Mouse (Mus musculus) limb, embryonic 14.5 days (tissue): ENCODE data around the gene Asic2. TPM values are rescaled to one million over a fixed set of nuclear protein-coding genes. Genes with fewer than 3 reads are reported as not detected.

Experiments
- ATAC-seq: fragments of 200-750 bp; cut with Nextera tagmentation; 2 replicates; pipeline ENCODE4 v1.8.0; 2017; ENCODE audit warnings: low read depth, moderate number of reproducible peaks, moderate TSS enrichment; ENCODE audit not compliant: low FRiP score
- DNase-seq: peaks from one replicate; pipeline ENCODE4 v3.0.0-alpha.2; 2015; ENCODE audit warnings: low spot score
- H3K27ac ChIP-seq: fragments of 300-500 bp; sonication (generic); replicated peaks from 2 replicates; pipeline ENCODE4 v1.5.1; 2014; ENCODE audit warnings: low read depth, mild to moderate bottlenecking, low read length, moderate library complexity, mixed read lengths
- H3K27me3 ChIP-seq: fragments of 300-500 bp; sonication (generic); 2 replicates; pipeline ENCODE4 v1.6.1; 2014; ENCODE audit warnings: low read length, mixed read lengths; ENCODE audit not compliant: control insufficient read depth, insufficient read depth
- H3K36me3 ChIP-seq: fragments of 300-500 bp; sonication (generic); 2 replicates; pipeline ENCODE4 v1.6.1; 2014; ENCODE audit warnings: mild to moderate bottlenecking, low read length, moderate library complexity, mixed read lengths; ENCODE audit not compliant: control insufficient read depth, insufficient read depth
- H3K4me1 ChIP-seq: fragments of 300-500 bp; sonication (generic); 2 replicates; pipeline ENCODE4 v1.6.1; 2014; ENCODE audit warnings: antibody characterized with exemption, low read length, mixed read lengths; ENCODE audit not compliant: control insufficient read depth, insufficient read depth
- H3K4me2 ChIP-seq: fragments of 300-500 bp; sonication (generic); replicated peaks from 2 replicates; pipeline ENCODE4 v1.6.1; 2014; ENCODE audit warnings: low read depth, mild to moderate bottlenecking, low read length, moderate library complexity; ENCODE audit not compliant: severe bottlenecking
- H3K4me3 ChIP-seq: fragments of 300-500 bp; sonication (generic); replicated peaks from 2 replicates; pipeline ENCODE4 v1.5.1; 2014; ENCODE audit warnings: low read length
- H3K9ac ChIP-seq: fragments of 300-500 bp; sonication (generic); 2 replicates; pipeline ENCODE4 v1.6.1; 2014; ENCODE audit warnings: mild to moderate bottlenecking, low read depth, low read length, moderate library complexity; ENCODE audit not compliant: severe bottlenecking
- H3K9me3 ChIP-seq: fragments of 300-500 bp; sonication (generic); 2 replicates; pipeline ENCODE4 v1.6.1; 2016; ENCODE audit warnings: low read length; ENCODE audit not compliant: control insufficient read depth
- POLR2A ChIP-seq: fragments of 200-500 bp; IDR thresholded peaks from 2 replicates; pipeline ENCODE4 v1.8.0; 2012; ENCODE audit warnings: inconsistent platforms, mild to moderate bottlenecking, moderate library complexity, borderline replicate concordance; ENCODE audit not compliant: insufficient read depth, insufficient read length; ENCODE audit errors: extremely low read depth
- WGBS: fragments of 180-500 bp; shearing (Covaris S2); extraction: QIAGEN DNeasy Blood & Tissue Kit; methylation state at CpG from one replicate; pipeline ENCODE4 v1.1.7; 2014; 5-methylcytosine and 5-hydroxymethylcytosine counted together
- polyA plus RNA-seq, 2 experiments: library from polyadenylated mRNA; depleted of rRNA in 1 of 2; stranded (reverse) in 1 of 2; unstranded in 1 of 2; fragments of >200 nt; fragmentation: Nextera tagmentation in 1 of 2; extraction: Ambion mirVana in 1 of 2; gene quantifications; 2 replicates each; pipeline versions ENCODE4 v1.2.1 to v1.2.3; 2012 to 2014

The Asic2 gene
- polyA plus RNA-seq, 2 experiments = 0.72 to 1.3 TPM

GRCm38 (mm10) chr11:81590911-81591310 is 377.3 kb downstream of the Asic2 start:
- Histone ChIP-seq H3K9me3 (no peaks in the 10 kb centered on the region), H3K36me3 (no peaks in the 10 kb centered on the region), H3K4me1 (no peaks in the 10 kb centered on the region), H3K9ac (no peak overlapping the region), H3K4me3 (no peak overlapping the region), H3K27ac (no peak overlapping the region), H3K27me3 (no peaks in the 10 kb centered on the region), H3K4me2 (no peak overlapping the region)
- no peak for ATAC-seq
- WGBS = 75% methylated on average over 4 of the region's 4 CpGs
- TF ChIP-seq POLR2A = no peak
- peak; percentile 12 for DNase-seq

- H3K9ac ChIP-seq = no peak overlapping the region
- no peak for TF ChIP-seq POLR2A
- no peaks in the 10 kb centered on the region for H3K27me3 ChIP-seq
- ATAC-seq (no peak), DNase-seq (peak; percentile 24)
- no peak overlapping the region for H3K4me2 ChIP-seq
- no peaks in the 10 kb centered on the region for H3K36me3 ChIP-seq
- no peaks in the 10 kb centered on the region for H3K9me3 ChIP-seq
- no peak overlapping the region for H3K4me3 ChIP-seq
- no peaks in the 10 kb centered on the region for H3K4me1 ChIP-seq
- H3K27ac ChIP-seq = no peak overlapping the region
- 11% methylated on average over 10 of the region's 10 CpGs for WGBS
These were observed 379.6 kb downstream of the Asic2 start for GRCm38 (mm10) chr11:81588630-81589029.

- Histone ChIP-seq H3K4me1 (no peaks in the 10 kb centered on the region), H3K4me3 (no peak overlapping the region), H3K36me3 (no peaks in the 10 kb centered on the region), H3K4me2 (no peak overlapping the region), H3K9me3 (no peaks in the 10 kb centered on the region), H3K9ac (no peak overlapping the region), H3K27ac (no peak overlapping the region), H3K27me3 (no peaks in the 10 kb centered on the region)
- ATAC-seq = no peak
- DNase-seq = no peak
- 73% methylated on average over 17 of the region's 17 CpGs for WGBS
- TF ChIP-seq POLR2A = no peak
These were observed 380.3 kb downstream of the Asic2 start for GRCm38 (mm10) chr11:81587942-81588341.

GRCm38 (mm10) chr11:81587114-81587513 is 381.1 kb downstream of the Asic2 start:
- Histone ChIP-seq H3K27ac (no peak overlapping the region), H3K9me3 (no peaks in the 10 kb centered on the region), H3K9ac (no peak overlapping the region), H3K36me3 (no peaks in the 10 kb centered on the region), H3K27me3 (no peaks in the 10 kb centered on the region), H3K4me1 (no peaks in the 10 kb centered on the region), H3K4me3 (no peak overlapping the region), H3K4me2 (no peak overlapping the region)
- WGBS = 72% methylated on average over 9 of the region's 9 CpGs
- no peak for TF ChIP-seq POLR2A
- ATAC-seq (no peak), DNase-seq (no peak)

- no peak for ATAC-seq
- 94% methylated on average over 9 of the region's 9 CpGs for WGBS
These were observed 383.8 kb downstream of the Asic2 start for GRCm38 (mm10) chr11:81584506-81584905.

GRCm38 (mm10) chr11:81583195-81583594 is 385.1 kb downstream of the Asic2 start:
- Histone ChIP-seq H3K4me3 (no peak overlapping the region), H3K9me3 (no peaks in the 10 kb centered on the region), H3K27me3 (no peaks in the 10 kb centered on the region), H3K4me2 (no peak overlapping the region), H3K9ac (no peak overlapping the region), H3K36me3 (no peaks in the 10 kb centered on the region), H3K27ac (no peak overlapping the region), H3K4me1 (no peaks in the 10 kb centered on the region)
- WGBS = 66% methylated on average over 7 of the region's 7 CpGs
- no peak for DNase-seq
- no peak for ATAC-seq
- TF ChIP-seq POLR2A = no peak

More at GRCm38 (mm10) chr11:81584506-81584905, 383.8 kb downstream of the Asic2 start:
- no peak for TF ChIP-seq POLR2A
- Histone ChIP-seq H3K4me3 (no peak overlapping the region), H3K9me3 (no peaks in the 10 kb centered on the region), H3K4me2 (no peak overlapping the region), H3K27ac (no peak overlapping the region), H3K36me3 (no peaks in the 10 kb centered on the region), H3K9ac (no peak overlapping the region), H3K4me1 (no peaks in the 10 kb centered on the region), H3K27me3 (no peaks in the 10 kb centered on the region)
- no peak for DNase-seq
